Mouse (Mus musculus) MEL (cell line): ENCODE results near the gene Pear1. TPM values are rescaled to one million over a fixed set of nuclear protein-coding genes. Genes with fewer than 3 reads are reported as not detected.

Experiments
- DNase-seq: peaks from one replicate; pipeline ENCODE4 v3.0.0; 2011; ENCODE audit warnings: low read depth, low spot score
- H3K27ac ChIP-seq: 2 replicates; pipeline ENCODE4 v1.5.1; 2012; ENCODE audit warnings: low read depth, mild to moderate bottlenecking, control low read depth, low read length, moderate library complexity; ENCODE audit not compliant: control insufficient read depth
- H3K27me3 ChIP-seq, 2 experiments: fragments of 150-350 bp in 1 of 2; sonication (generic) in 1 of 2; 2 replicates each; pipeline ENCODE4 v1.6.1; 2012; ENCODE audit warnings: low read length in 2 of 2, mild to moderate bottlenecking in 2 of 2, improper control_type of control experiment in 1 of 2, moderate library complexity in 1 of 2; ENCODE audit not compliant: insufficient read depth in 2 of 2, control insufficient read depth in 1 of 2
- H3K36me3 ChIP-seq, 2 experiments: 2 replicates each; pipeline ENCODE4 v1.6.1; 2012 to 2014; ENCODE audit warnings: low read length in 2 of 2, improper control_type of control experiment in 1 of 2, inconsistent platforms in 1 of 2, mild to moderate bottlenecking in 1 of 2; ENCODE audit not compliant: insufficient read depth in 2 of 2, control insufficient read depth in 1 of 2
- H3K4me1 ChIP-seq, 2 experiments: fragments of 150-350 bp in 1 of 2; sonication (generic) in 1 of 2; 2 replicates each; pipeline ENCODE4 v1.6.1; 2012; ENCODE audit warnings: low read length in 2 of 2, improper control_type of control experiment in 1 of 2, mild to moderate bottlenecking in 1 of 2; ENCODE audit not compliant: insufficient read depth in 2 of 2, control insufficient read depth in 1 of 2
- H3K4me3 ChIP-seq, 2 experiments: fragments of 150-350 bp in 1 of 2; sonication (generic) in 1 of 2; 2 replicates each; pipeline ENCODE4 v1.5.1; 2012; ENCODE audit warnings: low read depth in 2 of 2, low read length in 2 of 2, mild to moderate bottlenecking in 2 of 2, moderate library complexity in 2 of 2, control low read depth in 1 of 2, improper control_type of control experiment in 1 of 2; ENCODE audit not compliant: control insufficient read depth in 1 of 2, insufficient read depth in 1 of 2
- H3K79me2 ChIP-seq: 2 replicates; pipeline ENCODE4 v1.6.1; 2012; ENCODE audit warnings: mild to moderate bottlenecking, low read length, moderate library complexity; ENCODE audit not compliant: control insufficient read depth, poor library complexity, insufficient read depth
- H3K9ac ChIP-seq: 2 replicates; pipeline ENCODE4 v1.6.1; 2012; ENCODE audit warnings: low read depth, mild to moderate bottlenecking, control low read depth, low read length, moderate library complexity; ENCODE audit not compliant: control insufficient read depth, poor library complexity, severe bottlenecking
- H3K9me3 ChIP-seq: fragments of 150-350 bp; sonication (generic); replicated peaks from 2 replicates; pipeline ENCODE4 v1.6.1; 2012; ENCODE audit warnings: mild to moderate bottlenecking, low read length, improper control_type of control experiment, moderate library complexity; ENCODE audit not compliant: insufficient read depth
- E2F4 ChIP-seq: IDR thresholded peaks from 2 replicates; pipeline ENCODE4 v1.6.1; 2011; ENCODE audit warnings: low read depth, low read length, improper control_type of control experiment, borderline replicate concordance
- HCFC1 ChIP-seq: IDR thresholded peaks from 2 replicates; pipeline ENCODE4 v1.6.1; 2012; ENCODE audit warnings: low read depth, mild to moderate bottlenecking, inconsistent platforms, low read length, improper control_type of control experiment, moderate library complexity
- MAFK ChIP-seq: IDR thresholded peaks from 2 replicates; pipeline ENCODE4 v1.6.1; 2011; ENCODE audit warnings: low read depth, mild to moderate bottlenecking, low read length, improper control_type of control experiment, borderline replicate concordance
- MEF2A ChIP-seq: IDR thresholded peaks from 2 replicates; pipeline ENCODE4 v1.6.1; 2014; ENCODE audit warnings: low read depth, mild to moderate bottlenecking, inconsistent platforms, low read length, improper control_type of control experiment; ENCODE audit not compliant: poor library complexity, insufficient replicate concordance, severe bottlenecking; ENCODE audit errors: extremely low read depth
- MYB ChIP-seq: IDR thresholded peaks from 2 replicates; pipeline ENCODE4 v1.6.1; 2011; ENCODE audit warnings: mild to moderate bottlenecking, low read depth, low read length, improper control_type of control experiment
- MYC ChIP-seq: IDR thresholded peaks from 2 replicates; pipeline ENCODE4 v1.6.1; 2011; ENCODE audit warnings: low read depth, mild to moderate bottlenecking, low read length, improper control_type of control experiment, moderate library complexity
- NRF1 ChIP-seq: IDR thresholded peaks from 2 replicates; pipeline ENCODE4 v1.6.1; 2014; ENCODE audit warnings: low read depth, mild to moderate bottlenecking, inconsistent platforms, low read length, improper control_type of control experiment, moderate library complexity; ENCODE audit not compliant: poor library complexity, insufficient read depth, severe bottlenecking
- POLR2AphosphoS5 ChIP-seq: IDR thresholded peaks from 2 replicates; pipeline ENCODE4 v1.6.1; 2012; ENCODE audit warnings: low read depth, borderline replicate concordance, mild to moderate bottlenecking, inconsistent platforms, low read length, moderate library complexity, mixed read lengths
- TCF12 ChIP-seq: IDR thresholded peaks from 2 replicates; pipeline ENCODE4 v1.6.1; 2014; ENCODE audit warnings: low read depth, mild to moderate bottlenecking, inconsistent platforms, low read length, improper control_type of control experiment, moderate library complexity
- UBTF ChIP-seq: IDR thresholded peaks from 2 replicates; pipeline ENCODE4 v1.6.1; 2012; ENCODE audit warnings: low read depth, mild to moderate bottlenecking, inconsistent platforms, low read length, improper control_type of control experiment, moderate library complexity, borderline replicate concordance; ENCODE audit not compliant: insufficient read depth
- ZKSCAN1 ChIP-seq: IDR thresholded peaks from 2 replicates; pipeline ENCODE4 v1.6.1; 2012; ENCODE audit warnings: low read depth, mild to moderate bottlenecking, inconsistent platforms, low read length, improper control_type of control experiment, moderate library complexity
- ZNF384 ChIP-seq: IDR thresholded peaks from 2 replicates; pipeline ENCODE4 v1.6.1; 2012; ENCODE audit warnings: low read depth, mild to moderate bottlenecking, inconsistent platforms, low read length, improper control_type of control experiment
- polyA plus RNA-seq, 2 experiments: library from polyadenylated mRNA; stranded (reverse) in 1 of 2; unstranded in 1 of 2; fragments of >175 nt in 1 of 2; fragments of >200 nt in 1 of 2; gene quantifications; 2 replicates each; pipeline versions ENCODE4 v1.2.1 to v1.2.4; 2012; ENCODE audit warnings: low replicate concordance in 2 of 2, low read depth in 1 of 2; ENCODE audit not compliant: insufficient read length in 2 of 2, insufficient read depth in 1 of 2, missing spikeins in 1 of 2
- total RNA-seq: library from RNA; depleted of rRNA; stranded (reverse); fragments of 300-350 nt; gene quantifications from 2 replicates; pipeline ENCODE4 v1.2.3, GENCODE M21; 2012

The Pear1 gene
- total and polyA plus RNA-seq, 3 experiments: 0.35 to 1.0 TPM; not detected in 1

- no peaks in the 10 kb centered on the region for H3K79me2 ChIP-seq
- peaks cover 0 to 4% of the 10 kb centered on the region in 2 experiments; a peak in 1 of 4 replicates for H3K36me3 ChIP-seq
- peaks cover 0 to 3% of the 10 kb centered on the region in 2 experiments; a peak in 2 of 4 replicates for H3K4me1 ChIP-seq
- no peak overlapping the region for H3K27ac ChIP-seq
- no peaks in the 10 kb centered on the region for H3K9me3 ChIP-seq
- no peaks in the 10 kb centered on the region for H3K27me3 ChIP-seq
- no peak for TF ChIP-seq NRF1
- no peak for TF ChIP-seq MAFK
- TF ChIP-seq HCFC1: no peak
- H3K4me3 ChIP-seq: no peak overlapping the region
- no peak for DNase-seq
- no peak overlapping the region for H3K9ac ChIP-seq
Measured at GRCm38 (mm10) chr3:87812413-87812812, 11.7 kb downstream of the Pear1 start.

GRCm38 (mm10) chr3:87811297-87811696 lies 12.8 kb downstream of the Pear1 start:
- Histone ChIP-seq H3K9ac (no peak overlapping the region), H3K27me3 (no peaks in the 10 kb centered on the region), H3K36me3 (no peaks in the 10 kb centered on the region)
- TF ChIP-seq TCF12: no peak
- TF ChIP-seq NRF1: no peak
- no peak for TF ChIP-seq UBTF
- TF ChIP-seq MYB: no peak
- no peak for TF ChIP-seq ZKSCAN1
- TF ChIP-seq MYC: no peak
- no peak for TF ChIP-seq HCFC1
- TF ChIP-seq ZNF384: no peak
- TF ChIP-seq E2F4: no peak
- TF ChIP-seq, all 39 proteins: peak for 0
- DNase-seq: no peak
- H3K4me1 ChIP-seq: peaks cover 0 to 3% of the 10 kb centered on the region in 2 experiments; a peak in 2 of 4 replicates
- no peaks in the 10 kb centered on the region for H3K9me3 ChIP-seq
- no peak overlapping the region for H3K4me3 ChIP-seq
- no peaks in the 10 kb centered on the region for H3K79me2 ChIP-seq
- no peak overlapping the region for H3K27ac ChIP-seq

- peaks cover 0 to 8% of the 10 kb centered on the region in 2 experiments; a peak in 2 of 4 replicates for H3K4me1 ChIP-seq
Measured at GRCm38 (mm10) chr3:87809322-87809962, 14.7 kb downstream of the Pear1 start.

More at GRCm38 (mm10) chr3:87809322-87809962, 14.7 kb downstream of the Pear1 start:
- no peak overlapping the region for H3K27ac ChIP-seq
- no peak for DNase-seq
- no peak overlapping the region for H3K4me3 ChIP-seq
- H3K36me3 ChIP-seq: peaks cover 0 to 4% of the 10 kb centered on the region in 2 experiments; a peak in 1 of 4 replicates
- H3K9me3 ChIP-seq: no peaks in the 10 kb centered on the region
- TF ChIP-seq MEF2A (no peak), POLR2AphosphoS5 (no peak)
- no peaks in the 10 kb centered on the region for H3K27me3 ChIP-seq
- H3K9ac ChIP-seq: no peak overlapping the region
- no peaks in the 10 kb centered on the region for H3K79me2 ChIP-seq
